Mouse (Mus musculus): ENCODE measurements at regions not wholly inside any gene's neighbourhood (a gene's known extent, or its start where the extent isn't known, plus 50 kb on each side); places are given as distances from the start of the nearest gene placed in this dataset.

GRCm38 (mm10) chr15:62513462-62513861 lies 1331.5 kb downstream of the Gsdmc2 start:
- TF ChIP-seq POLR2A (IDR thresholded peaks at IDR 0.05; ENCODE audit: insufficient read depth, low read depth, low read length) (no peak), CTCF (IDR thresholded peaks at IDR 0.05) (no peak), EP300 (IDR thresholded peaks at IDR 0.05; ENCODE audit: insufficient read depth, low read depth, low read length) (0 out of 2 replicates have a peak, but pooled peaks have one; percentile 53)

Data from heart, adult 2 months (tissue).